Mouse (Mus musculus): Measurements from ENCODE around the gene Hspa14. TPM values are rescaled to one million over a fixed set of nuclear protein-coding genes. Genes with fewer than 3 reads are reported as not detected.
A peak's percentile ranks its signal among the peaks of the same experiment; 100 is the strongest.

Hspa14 gene
- polyA plus RNA-seq, 1 experiment from 2014 or later: 85.7 TPM

DNA sequence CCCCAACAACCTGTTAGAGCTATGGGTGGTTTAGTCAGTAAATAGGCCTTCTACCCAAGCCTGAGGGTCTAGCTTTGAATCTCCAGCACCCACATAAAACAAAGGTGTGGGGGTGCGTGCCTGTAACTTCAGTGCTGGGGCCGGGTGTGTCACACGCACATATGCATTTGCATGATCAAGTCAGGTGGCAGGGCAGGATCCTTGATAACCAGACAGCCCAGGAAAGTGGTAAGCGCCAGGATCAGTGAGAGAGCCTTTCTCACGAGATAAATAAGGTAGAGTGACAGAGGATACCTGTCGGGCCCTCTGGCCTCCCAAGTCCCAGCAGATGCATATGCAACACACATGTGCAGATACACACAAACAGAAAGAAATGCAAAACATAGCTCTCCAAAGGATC lies 13.1 kb downstream of the Hspa14 start:
- no peak overlapping the region for H3K4me2 ChIP-seq (ENCODE audit: low read depth, low read length)
- H3K9me3 ChIP-seq (ENCODE audit: control insufficient read depth, low read length): no peaks in the 10 kb centered on the region
- H3K4me3 ChIP-seq (ENCODE audit: low read depth, low read length): no peak overlapping the region
- H3K27me3 ChIP-seq (replicated peaks; ENCODE audit: control insufficient read depth, insufficient read depth, low read length): no peaks in the 10 kb centered on the region
- DNase-seq (ENCODE audit: low spot score) (no peak), ATAC-seq (ENCODE audit: low read depth) (no peak)
- H3K9ac ChIP-seq (ENCODE audit: low read depth, low read length): no peak overlapping the region
- H3K27ac ChIP-seq (replicated peaks; ENCODE audit: low read depth, low read length): no peak overlapping the region
- WGBS: 89% methylated on average over 6 of the region's 6 CpGs
- no peaks in the 10 kb centered on the region for H3K4me1 ChIP-seq (ENCODE audit: control insufficient read depth, insufficient read depth, low read length)
- H3K36me3 ChIP-seq (ENCODE audit: control insufficient read depth, insufficient read depth, low read length): peaks cover 67% of the 10 kb centered on the region

DNA sequence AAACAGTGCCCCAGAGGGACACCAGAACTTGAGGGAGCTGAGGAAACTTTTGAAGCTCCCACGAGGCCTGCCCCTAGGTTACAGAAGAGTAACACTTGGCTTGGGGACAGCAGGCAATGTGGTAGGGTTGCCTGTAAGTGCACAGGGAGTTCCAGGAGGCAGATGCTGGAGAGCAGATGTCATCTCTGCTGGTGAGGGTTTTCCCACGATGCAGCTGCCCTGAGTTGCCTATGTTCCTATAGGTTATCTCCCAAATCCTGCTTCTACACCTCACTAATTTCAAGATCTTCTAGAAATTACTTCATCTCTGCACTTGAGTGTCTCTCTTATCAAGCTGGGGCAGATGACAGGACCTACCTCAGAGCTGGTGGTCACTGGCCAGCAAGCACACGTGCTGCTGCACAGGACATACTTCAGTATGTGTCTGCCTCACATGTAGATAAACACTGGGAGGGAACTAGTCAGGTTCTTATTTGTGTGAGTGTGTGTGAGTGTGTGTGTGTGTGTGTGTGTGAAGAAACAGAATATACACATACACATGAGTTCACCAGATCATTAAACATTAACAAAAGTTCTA lies 18.7 kb downstream of the Hspa14 start:
- H3K4me1 ChIP-seq (ENCODE audit: control insufficient read depth, insufficient read depth, low read length): no peaks in the 10 kb centered on the region
- H3K9ac ChIP-seq (ENCODE audit: low read depth, low read length): no peak overlapping the region
- H3K4me2 ChIP-seq (ENCODE audit: low read depth, low read length): no peak overlapping the region
- H3K36me3 ChIP-seq (ENCODE audit: control insufficient read depth, insufficient read depth, low read length): peaks cover 79% of the 10 kb centered on the region
- ATAC-seq (ENCODE audit: low read depth) (no peak), DNase-seq (ENCODE audit: low spot score) (no peak)
- no peak overlapping the region for H3K4me3 ChIP-seq (ENCODE audit: low read depth, low read length)
- H3K27ac ChIP-seq (replicated peaks; ENCODE audit: low read depth, low read length): no peak overlapping the region
- H3K9me3 ChIP-seq (ENCODE audit: control insufficient read depth, low read length): no peaks in the 10 kb centered on the region
- no peaks in the 10 kb centered on the region for H3K27me3 ChIP-seq (replicated peaks; ENCODE audit: control insufficient read depth, insufficient read depth, low read length)
- 91% methylated on average over 3 of the region's 3 CpGs for WGBS

DNA sequence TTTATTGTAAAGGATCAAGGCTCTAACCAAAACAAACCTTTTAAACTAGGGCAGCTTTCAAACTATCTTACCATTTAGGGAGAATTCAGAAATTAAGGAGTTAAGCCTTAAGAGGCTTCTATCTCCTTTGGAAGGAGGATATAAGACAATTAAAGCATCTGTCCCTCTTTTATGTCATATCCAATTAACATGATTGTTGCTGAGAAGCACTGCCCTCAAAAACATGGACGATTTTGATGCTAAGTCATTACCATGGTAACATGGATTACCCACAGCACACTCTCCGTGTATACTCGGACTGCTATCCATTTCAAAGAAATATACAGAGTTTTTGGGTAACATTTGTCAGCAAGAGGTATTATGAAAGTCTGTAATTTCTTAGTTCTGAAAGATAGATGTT lies 22.8 kb downstream of the Hspa14 start:
- no peaks in the 10 kb centered on the region for H3K9me3 ChIP-seq (ENCODE audit: control insufficient read depth, low read length)
- no peak overlapping the region for H3K27ac ChIP-seq (replicated peaks; ENCODE audit: low read depth, low read length)
- H3K4me2 ChIP-seq (ENCODE audit: low read depth, low read length): no peak overlapping the region
- H3K27me3 ChIP-seq (replicated peaks; ENCODE audit: control insufficient read depth, insufficient read depth, low read length): no peaks in the 10 kb centered on the region
- H3K4me3 ChIP-seq (ENCODE audit: low read depth, low read length): no peak overlapping the region
- 78% methylated on average over 3 of the region's 3 CpGs for WGBS
- peaks cover 48% of the 10 kb centered on the region for H3K36me3 ChIP-seq (ENCODE audit: control insufficient read depth, insufficient read depth, low read length)
- H3K9ac ChIP-seq (ENCODE audit: low read depth, low read length): no peak overlapping the region
- no peak for ATAC-seq (ENCODE audit: low read depth)
- DNase-seq (ENCODE audit: low spot score): no peak
- no peaks in the 10 kb centered on the region for H3K4me1 ChIP-seq (ENCODE audit: control insufficient read depth, insufficient read depth, low read length)

DNA sequence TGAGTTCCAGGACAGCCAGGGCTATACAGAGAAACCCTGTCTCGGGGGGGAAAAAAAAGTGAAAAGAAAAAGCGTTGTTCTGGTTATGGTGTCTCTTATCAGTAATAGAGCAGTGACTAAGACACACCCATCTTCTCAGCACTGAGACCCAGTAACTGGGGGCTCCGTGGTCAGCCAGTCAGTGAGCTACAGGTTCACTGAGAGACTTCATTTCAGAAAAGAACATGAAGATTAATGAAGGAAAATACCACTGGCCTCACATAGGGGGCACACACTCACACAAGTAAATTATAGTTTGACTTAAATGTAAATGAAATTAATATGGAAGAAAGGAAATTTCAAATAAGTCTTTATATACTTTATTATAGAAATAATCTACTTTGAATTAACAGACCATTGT lies 32.4 kb downstream of the Hspa14 start:
- no peaks in the 10 kb centered on the region for H3K36me3 ChIP-seq (ENCODE audit: control insufficient read depth, insufficient read depth, low read length)
- no peaks in the 10 kb centered on the region for H3K9me3 ChIP-seq (ENCODE audit: control insufficient read depth, low read length)
- no peak overlapping the region for H3K9ac ChIP-seq (ENCODE audit: low read depth, low read length)
- DNase-seq (ENCODE audit: low spot score) (no peak), ATAC-seq (ENCODE audit: low read depth) (no peak)
- no peak overlapping the region for H3K27ac ChIP-seq (replicated peaks; ENCODE audit: low read depth, low read length)
- H3K4me2 ChIP-seq (ENCODE audit: low read depth, low read length): no peak overlapping the region
- WGBS: 80% methylated on average over 3 of the region's 3 CpGs
- 0 out of 2 replicates have a peak, but pooled peaks cover 5% of the 10 kb centered on the region for H3K4me1 ChIP-seq (ENCODE audit: control insufficient read depth, insufficient read depth, low read length)
- no peaks in the 10 kb centered on the region for H3K27me3 ChIP-seq (replicated peaks; ENCODE audit: control insufficient read depth, insufficient read depth, low read length)
- H3K4me3 ChIP-seq (ENCODE audit: low read depth, low read length): no peak overlapping the region

- H3K4me2 ChIP-seq (ENCODE audit: low read depth, low read length): peak overlapping the region; percentile 88; the same call in 1 of the 2 replicates
- H3K27me3 ChIP-seq (replicated peaks; ENCODE audit: control insufficient read depth, insufficient read depth, low read length): no peaks in the 10 kb centered on the region
- 48% methylated on average over 3 of the region's 3 CpGs for WGBS
- H3K9ac ChIP-seq (ENCODE audit: low read depth, low read length): no peak overlapping the region; the same call in 1 of the 2 replicates
- ATAC-seq (ENCODE audit: low read depth): no peak
- peaks cover 14% of the 10 kb centered on the region for H3K4me1 ChIP-seq (ENCODE audit: control insufficient read depth, insufficient read depth, low read length)
- no peaks in the 10 kb centered on the region for H3K36me3 ChIP-seq (ENCODE audit: control insufficient read depth, insufficient read depth, low read length)
- peak overlapping the region; percentile 93; the same call in 1 of the 2 replicates for H3K4me3 ChIP-seq (ENCODE audit: low read depth, low read length)
- DNase-seq (ENCODE audit: low spot score): no peak
- H3K27ac ChIP-seq (replicated peaks; ENCODE audit: low read depth, low read length): no peak overlapping the region
- H3K9me3 ChIP-seq (ENCODE audit: control insufficient read depth, low read length): no peaks in the 10 kb centered on the region
Measured at GRCm38 (mm10) chr2:3475746-3476251, 36.8 kb downstream of the Hspa14 start.

DNA sequence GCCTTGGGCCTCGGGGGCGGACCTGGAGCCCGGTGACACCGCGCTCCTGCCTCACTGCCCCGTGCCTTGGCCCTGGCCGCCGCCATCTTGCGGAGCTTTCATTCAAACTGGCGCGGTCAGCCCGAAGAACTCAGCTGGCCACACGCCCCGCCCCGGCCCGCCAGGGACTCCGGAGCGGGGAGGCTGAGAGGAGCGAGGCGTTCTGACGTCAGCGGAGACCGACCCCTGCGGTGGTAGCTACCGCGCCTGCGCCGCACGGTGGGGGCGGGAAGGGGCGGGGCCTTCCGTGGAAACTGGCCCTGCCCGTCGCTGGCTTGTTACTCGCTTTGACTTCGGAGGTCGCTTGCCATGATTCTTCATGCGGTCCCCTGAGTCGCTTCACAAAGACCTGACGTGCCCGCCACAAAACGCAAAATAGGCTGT lies 37.7 kb downstream of the Hspa14 start, which contains the start of gene Suv39h2:
Gene Suv39h2 (minus strand): TSS at position 171 of the 423 bp plus-strand sequence.
- Histone ChIP-seq H3K4me2 (ENCODE audit: low read depth, low read length) (peak within 1 kb of the TSS; percentile 88), H3K9me3 (ENCODE audit: control insufficient read depth, low read length) (no peaks in the 10 kb centered on the region), H3K4me1 (ENCODE audit: control insufficient read depth, insufficient read depth, low read length) (peaks cover 14% of the 10 kb centered on the region), H3K27ac (replicated peaks; ENCODE audit: low read depth, low read length) (peak within 1 kb of the TSS; percentile 93), H3K36me3 (ENCODE audit: control insufficient read depth, insufficient read depth, low read length) (peaks cover 6% of the 10 kb centered on the region; the same call in 1 of the 2 replicates), H3K9ac (ENCODE audit: low read depth, low read length) (peak within 1 kb of the TSS; percentile 82), H3K4me3 (ENCODE audit: low read depth, low read length) (peak within 1 kb of the TSS; percentile 93), H3K27me3 (replicated peaks; ENCODE audit: control insufficient read depth, insufficient read depth, low read length) (no peaks in the 10 kb centered on the region)
- WGBS: 0% methylated on average over 30 of the region's 42 CpGs
- ATAC-seq (ENCODE audit: low read depth) (peak; percentile 98), DNase-seq (ENCODE audit: low spot score) (peak; percentile 98)

- H3K4me2 ChIP-seq (ENCODE audit: low read depth, low read length): peak overlapping the region; percentile 88
- H3K27me3 ChIP-seq (replicated peaks; ENCODE audit: control insufficient read depth, insufficient read depth, low read length): no peaks in the 10 kb centered on the region
- H3K27ac ChIP-seq (replicated peaks; ENCODE audit: low read depth, low read length): peak overlapping the region; percentile 93
- peaks cover 14% of the 10 kb centered on the region for H3K4me1 ChIP-seq (ENCODE audit: control insufficient read depth, insufficient read depth, low read length)
- H3K9me3 ChIP-seq (ENCODE audit: control insufficient read depth, low read length): no peaks in the 10 kb centered on the region
- H3K9ac ChIP-seq (ENCODE audit: low read depth, low read length): peak overlapping the region; percentile 82
- ATAC-seq (ENCODE audit: low read depth): peak; percentile 79
- DNase-seq (ENCODE audit: low spot score): peak; percentile 83
- under 1% methylated on average over 28 of the region's 46 CpGs for WGBS
- H3K4me3 ChIP-seq (ENCODE audit: low read depth, low read length): peak overlapping the region; percentile 93
- H3K36me3 ChIP-seq (ENCODE audit: control insufficient read depth, insufficient read depth, low read length): peaks cover 10% of the 10 kb centered on the region; the same call in 1 of the 2 replicates
Measured at GRCm38 (mm10) chr2:3474361-3474805, 38.2 kb downstream of the Hspa14 start.

GRCm38 (mm10) chr2:3473891-3474290 lies 38.7 kb downstream of the Hspa14 start:
- ATAC-seq (ENCODE audit: low read depth) (no peak), DNase-seq (ENCODE audit: low spot score) (peak; percentile 8)
- no peaks in the 10 kb centered on the region for H3K9me3 ChIP-seq (ENCODE audit: control insufficient read depth, low read length)
- peak overlapping the region; percentile 93 for H3K4me3 ChIP-seq (ENCODE audit: low read depth, low read length)
- peaks cover 14% of the 10 kb centered on the region for H3K4me1 ChIP-seq (ENCODE audit: control insufficient read depth, insufficient read depth, low read length)
- under 1% methylated on average over 12 of the region's 12 CpGs for WGBS
- H3K4me2 ChIP-seq (ENCODE audit: low read depth, low read length): peak overlapping the region; percentile 88
- H3K36me3 ChIP-seq (ENCODE audit: control insufficient read depth, insufficient read depth, low read length): peaks cover 10% of the 10 kb centered on the region; the same call in 1 of the 2 replicates
- H3K9ac ChIP-seq (ENCODE audit: low read depth, low read length): peak overlapping the region; percentile 82
- no peaks in the 10 kb centered on the region for H3K27me3 ChIP-seq (replicated peaks; ENCODE audit: control insufficient read depth, insufficient read depth, low read length)
- H3K27ac ChIP-seq (replicated peaks; ENCODE audit: low read depth, low read length): peak overlapping the region; percentile 93

DNA sequence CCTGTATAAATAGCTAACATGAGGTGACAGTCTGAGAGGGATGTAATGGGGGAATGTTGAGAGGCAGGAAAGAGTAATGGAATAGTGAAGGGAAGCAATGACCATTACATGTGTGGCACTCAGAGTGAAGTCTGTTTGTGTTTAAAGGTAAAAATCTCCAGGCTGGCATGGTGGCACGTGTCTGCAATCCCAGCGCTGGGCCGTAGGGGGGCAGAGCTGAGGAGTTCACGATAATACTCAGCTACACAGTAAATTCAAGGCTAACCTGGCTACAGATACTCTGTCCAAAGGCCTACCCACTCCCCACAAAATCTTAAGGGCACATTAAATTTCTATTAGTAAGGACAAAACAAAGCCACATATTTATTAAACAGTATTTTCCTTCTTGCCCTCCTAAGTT lies 56.0 kb downstream of the Hspa14 start:
- Histone ChIP-seq H3K27me3 (replicated peaks; ENCODE audit: control insufficient read depth, insufficient read depth, low read length) (no peaks in the 10 kb centered on the region), H3K36me3 (ENCODE audit: control insufficient read depth, insufficient read depth, low read length) (peaks cover 49% of the 10 kb centered on the region)
- WGBS: 84% methylated on average over 4 of the region's 4 CpGs

More for the DNA sequence above, 56.0 kb downstream of the Hspa14 start:
- no peak overlapping the region for H3K4me3 ChIP-seq (ENCODE audit: low read depth, low read length)
- H3K4me2 ChIP-seq (ENCODE audit: low read depth, low read length): no peak overlapping the region
- H3K9me3 ChIP-seq (ENCODE audit: control insufficient read depth, low read length): no peaks in the 10 kb centered on the region
- no peak overlapping the region for H3K27ac ChIP-seq (replicated peaks; ENCODE audit: low read depth, low read length)
- no peaks in the 10 kb centered on the region for H3K4me1 ChIP-seq (ENCODE audit: control insufficient read depth, insufficient read depth, low read length)
- ATAC-seq (ENCODE audit: low read depth) (no peak), DNase-seq (ENCODE audit: low spot score) (no peak)
- no peak overlapping the region for H3K9ac ChIP-seq (ENCODE audit: low read depth, low read length)

Data from embryonic facial prominence, embryonic 14.5 days (tissue).